Mouse (Mus musculus) megakaryocyte, embryonic 14.5 days (primary cell): ENCODE results near the gene Ccdc191. TPM values are rescaled to one million over a fixed set of nuclear protein-coding genes. Genes with fewer than 3 reads are reported as not detected.

ENCODE experiments used
- H3K27me3 ChIP-seq: replicated peaks from 2 replicates; pipeline ENCODE3; 2012; ENCODE audit warnings: inconsistent platforms
- H3K36me3 ChIP-seq: replicated peaks from 2 replicates; pipeline ENCODE3; 2012; ENCODE audit warnings: low read length, inconsistent platforms, mixed read lengths
- H3K4me1 ChIP-seq: 2 replicates; pipeline ENCODE4 v1.6.1; 2012; ENCODE audit warnings: inconsistent platforms
- H3K4me3 ChIP-seq: replicated peaks from 2 replicates; pipeline ENCODE3; 2012; ENCODE audit warnings: moderate library complexity, mild to moderate bottlenecking, inconsistent platforms
- H3K9me3 ChIP-seq: 2 replicates; pipeline ENCODE4 v1.6.1; 2012; ENCODE audit warnings: inconsistent platforms
- FLI1 ChIP-seq: IDR thresholded peaks from 2 replicates; pipeline ENCODE4 v1.6.1; 2012; ENCODE audit warnings: low read length, inconsistent platforms, mixed read lengths
- GATA1 ChIP-seq: IDR thresholded peaks from 3 replicates; pipeline ENCODE4 v1.6.1; 2012; ENCODE audit warnings: mixed read lengths, low read length, inconsistent platforms, borderline replicate concordance
- polyA plus RNA-seq: library from polyadenylated mRNA; stranded (reverse); fragments of >175 nt; gene quantifications from 2 replicates; pipeline ENCODE4 v1.2.3, GENCODE M21; 2012; ENCODE audit warnings: low replicate concordance; ENCODE audit not compliant: insufficient read depth

The Ccdc191 gene
- polyA plus RNA-seq, 1 experiment = 2.2 TPM

GRCm38 (mm10) chr16:44002086-44002485 lies 112.5 kb downstream of the Ccdc191 start:
- Histone ChIP-seq H3K4me3 (no peak overlapping the region), H3K4me1 (peaks cover 10% of the 10 kb centered on the region), H3K36me3 (peaks cover 98% of the 10 kb centered on the region), H3K27me3 (no peaks in the 10 kb centered on the region), H3K9me3 (no peaks in the 10 kb centered on the region)
- TF ChIP-seq GATA1 (no peak), FLI1 (no peak)

- H3K9me3 ChIP-seq = no peaks in the 10 kb centered on the region
- TF ChIP-seq FLI1 = no peak
- no peak for TF ChIP-seq GATA1
- H3K4me1 ChIP-seq = peaks cover 39% of the 10 kb centered on the region
These were observed 121.4 kb downstream of the Ccdc191 start for GRCm38 (mm10) chr16:44011010-44011409.

More at GRCm38 (mm10) chr16:44011010-44011409, 121.4 kb downstream of the Ccdc191 start:
- Histone ChIP-seq H3K4me3 (no peak overlapping the region), H3K36me3 (peaks cover 73% of the 10 kb centered on the region), H3K27me3 (no peaks in the 10 kb centered on the region)

Other genes starting within 250 kb of the Ccdc191 start
- gene Tigit, start 225.7 kb upstream of the Ccdc191 start, polyA plus RNA-seq = not detected in 2 replicates
- gene Drd3, start 135.8 kb upstream of the Ccdc191 start, polyA plus RNA-seq = not detected in 2 replicates
- gene Qtrt2, start 37.0 kb downstream of the Ccdc191 start, polyA plus RNA-seq = not detected in 2 replicates
- gene Zdhhc23, start 90.0 kb downstream of the Ccdc191 start, polyA plus RNA-seq = 0.12 TPM in 1 of 2 replicates, not detected in the other
- gene Gramd1c, start 173.5 kb downstream of the Ccdc191 start, polyA plus RNA-seq = 1.5 TPM in 1 of 2 replicates, not detected in the other
- 0.77 and 3.0 TPM in 2 replicates for gene Atp6v1a, start 249.9 kb downstream of the Ccdc191 start, polyA plus RNA-seq